Mouse (Mus musculus): ENCODE data around the gene Slc6a13. TPM values are rescaled to one million over a fixed set of nuclear protein-coding genes. Genes with fewer than 3 reads are reported as not detected.

Gene Slc6a13
- 12.3 and 17.9 TPM in 2 replicates for polyA plus RNA-seq (2012; rRNA removed)

GRCm38 (mm10) chr6:121299954-121300353 is at the start of gene Slc6a13:
Gene Slc6a13, plus strand, starts transcription at chr6:121300227.
- DNase-seq (ENCODE audit: extremely low spot score in 1 of 2, low spot score in 1 of 2) = no peak

GRCm38 (mm10) chr6:121250406-121250805 is 49.6 kb upstream of the Slc6a13 start:
- DNase-seq (ENCODE audit: extremely low spot score in 1 of 2, low spot score in 1 of 2) = no peak

- DNase-seq (ENCODE audit: extremely low spot score in 1 of 2, low spot score in 1 of 2) = no peak
Observed at GRCm38 (mm10) chr6:121251256-121251655, 48.8 kb upstream of the Slc6a13 start.

- DNase-seq (ENCODE audit: extremely low spot score in 1 of 2, low spot score in 1 of 2) = peak; percentile 20 to 92
Observed at GRCm38 (mm10) chr6:121260548-121260947, 39.5 kb upstream of the Slc6a13 start.

GRCm38 (mm10) chr6:121261233-121261632 is 38.8 kb upstream of the Slc6a13 start:
- DNase-seq (ENCODE audit: extremely low spot score in 1 of 2, low spot score in 1 of 2) = no peak

- DNase-seq (ENCODE audit: extremely low spot score in 1 of 2, low spot score in 1 of 2) = no peak
Observed at GRCm38 (mm10) chr6:121262004-121262403, 38.0 kb upstream of the Slc6a13 start.

GRCm38 (mm10) chr6:121262496-121262895 is 37.5 kb upstream of the Slc6a13 start:
- no peak for DNase-seq (ENCODE audit: extremely low spot score in 1 of 2, low spot score in 1 of 2)

- no peak for DNase-seq (ENCODE audit: extremely low spot score in 1 of 2, low spot score in 1 of 2)
Observed at GRCm38 (mm10) chr6:121270156-121270555, 29.9 kb upstream of the Slc6a13 start.

- no peak for DNase-seq (ENCODE audit: extremely low spot score in 1 of 2, low spot score in 1 of 2)
Observed at GRCm38 (mm10) chr6:121271707-121272074, 28.3 kb upstream of the Slc6a13 start.

GRCm38 (mm10) chr6:121272075-121272800 is 27.8 kb upstream of the Slc6a13 start:
- DNase-seq (ENCODE audit: extremely low spot score in 1 of 2, low spot score in 1 of 2) = peak; percentile 67 to 91

GRCm38 (mm10) chr6:121274356-121274755 is 25.7 kb upstream of the Slc6a13 start:
- DNase-seq (ENCODE audit: extremely low spot score in 1 of 2, low spot score in 1 of 2) = peak in 1 of 2 experiments; percentile 63

- DNase-seq (ENCODE audit: extremely low spot score in 1 of 2, low spot score in 1 of 2) = no peak
Observed at GRCm38 (mm10) chr6:121284132-121284531, 15.9 kb upstream of the Slc6a13 start.

GRCm38 (mm10) chr6:121299317-121299716 is 710 bp upstream of the Slc6a13 start:
- no peak for DNase-seq (ENCODE audit: extremely low spot score in 1 of 2, low spot score in 1 of 2)

GRCm38 (mm10) chr6:121300504-121300903 is 477 bp downstream of the Slc6a13 start:
- DNase-seq (ENCODE audit: extremely low spot score in 1 of 2, low spot score in 1 of 2) = no peak

- no peak for DNase-seq (ENCODE audit: extremely low spot score in 1 of 2, low spot score in 1 of 2)
Observed at GRCm38 (mm10) chr6:121303466-121304220, 3.6 kb downstream of the Slc6a13 start.

- DNase-seq (ENCODE audit: extremely low spot score in 1 of 2, low spot score in 1 of 2) = no peak
Observed at GRCm38 (mm10) chr6:121304630-121305029, 4.6 kb downstream of the Slc6a13 start.

GRCm38 (mm10) chr6:121305571-121305970 is 5.5 kb downstream of the Slc6a13 start:
- no peak for DNase-seq (ENCODE audit: extremely low spot score in 1 of 2, low spot score in 1 of 2)

- no peak for DNase-seq (ENCODE audit: extremely low spot score in 1 of 2, low spot score in 1 of 2)
Observed at GRCm38 (mm10) chr6:121310984-121311383, 11.0 kb downstream of the Slc6a13 start.

- no peak for DNase-seq (ENCODE audit: extremely low spot score in 1 of 2, low spot score in 1 of 2)
Observed at GRCm38 (mm10) chr6:121319099-121319498, 19.1 kb downstream of the Slc6a13 start.

GRCm38 (mm10) chr6:121322381-121323110 is 22.5 kb downstream of the Slc6a13 start:
- DNase-seq (ENCODE audit: extremely low spot score in 1 of 2, low spot score in 1 of 2) = no peak

- no peak for DNase-seq (ENCODE audit: extremely low spot score in 1 of 2, low spot score in 1 of 2)
Observed at GRCm38 (mm10) chr6:121325298-121325697, 25.3 kb downstream of the Slc6a13 start.

Data from frontal cortex, adult 2 months (tissue).